Mouse (Mus musculus) gastrocnemius, postnatal 36 days (tissue): ENCODE data around the gene Tln1. TPM values are rescaled to one million over a fixed set of nuclear protein-coding genes. Genes with fewer than 3 reads are reported as not detected.
"Not testable (repeated sequence)": the region's sequence is repeated elsewhere in the genome, so short reads cannot be mapped to it uniquely, and the experiment has no call there.

Experiments used
- DNase-seq, 2 experiments: peaks; one replicate each; pipeline ENCODE4 v3.0.0; 2022
- intact Hi-C: fragments of 180-260 bp; cut with DNase I; formaldehyde crosslinking; loops from one replicate; pipeline ENCODE4 v1.15.1; 2025
- total RNA-seq, 2 experiments: library from RNA; stranded (reverse); gene quantifications; 2 replicates each; pipeline ENCODE4 v1.2.3; 2021

Tln1 gene
- total RNA-seq, 2 experiments from 2014 or later, result 53.6 to 55.2 TPM

GRCm38 (mm10) chr4:43553891-43554290 is 8.6 kb downstream of the Tln1 start:
- intact Hi-C loops, result no loop called here
- no peak for DNase-seq

GRCm38 (mm10) chr4:43552437-43552836 is 10.1 kb downstream of the Tln1 start:
- intact Hi-C loops, result no loop called here
- no peak for DNase-seq

- intact Hi-C loops, DNase-seq: not testable (repeated sequence)
Measured at GRCm38 (mm10) chr4:43551854-43552253, 10.6 kb downstream of the Tln1 start.

GRCm38 (mm10) chr4:43549055-43549454 is 13.4 kb downstream of the Tln1 start:
- intact Hi-C loops, result no loop called here
- DNase-seq, result no peak

- intact Hi-C loops, result no loop called here
- DNase-seq, result no peak
Measured at GRCm38 (mm10) chr4:43547160-43547559, 15.3 kb downstream of the Tln1 start.

- intact Hi-C loops, result no loop called here
- no peak for DNase-seq
Measured at GRCm38 (mm10) chr4:43546375-43547047, 16.0 kb downstream of the Tln1 start.

GRCm38 (mm10) chr4:43542044-43542443 is 20.4 kb downstream of the Tln1 start:
- no peak for DNase-seq

GRCm38 (mm10) chr4:43536031-43536430 is 26.5 kb downstream of the Tln1 start:
- DNase-seq, result no peak
- intact Hi-C loops, result no loop called here

More at GRCm38 (mm10) chr4:43542044-43542443, 20.4 kb downstream of the Tln1 start:
- intact Hi-C loops, result no loop called here

GRCm38 (mm10) chr4:43535628-43536027 is 26.9 kb downstream of the Tln1 start:
- intact Hi-C loops, result no loop called here
- no peak for DNase-seq

- intact Hi-C loops, result no loop called here
- DNase-seq, result no peak
Measured at GRCm38 (mm10) chr4:43533270-43533669, 29.2 kb downstream of the Tln1 start.

GRCm38 (mm10) chr4:43530581-43530980 is 31.9 kb downstream of the Tln1 start:
- intact Hi-C loops, result no loop called here
- peak; percentile 58 to 68 for DNase-seq

GRCm38 (mm10) chr4:43530081-43530501 is 32.4 kb downstream of the Tln1 start:
- intact Hi-C loops, result no loop called here
- no peak for DNase-seq

- DNase-seq, result no peak
- intact Hi-C loops, result no loop called here
Measured at GRCm38 (mm10) chr4:43528487-43528886, 34.0 kb downstream of the Tln1 start.

GRCm38 (mm10) chr4:43527880-43528279 is 34.6 kb downstream of the Tln1 start:
- intact Hi-C loops, result no loop called here
- DNase-seq, result no peak

- DNase-seq, result peak; percentile 78 to 83
- intact Hi-C loops, result no loop called here
Measured at GRCm38 (mm10) chr4:43519956-43520355, 42.5 kb downstream of the Tln1 start.

GRCm38 (mm10) chr4:43519551-43519950 is 42.9 kb downstream of the Tln1 start:
- intact Hi-C loops, result no loop called here
- no peak for DNase-seq

GRCm38 (mm10) chr4:43515764-43516708 is 46.5 kb downstream of the Tln1 start:
- DNase-seq, result no peak
- intact Hi-C loops, result no loop called here

- peak in 1 of 2 experiments; percentile 4 for DNase-seq
- intact Hi-C loops, result no loop called here
Measured at GRCm38 (mm10) chr4:43513791-43514190, 48.7 kb downstream of the Tln1 start.

- intact Hi-C loops, result no loop called here
- DNase-seq, result peak in 1 of 2 experiments; percentile 5
Measured at GRCm38 (mm10) chr4:43513300-43513699, 49.2 kb downstream of the Tln1 start.

- intact Hi-C loops, result no loop called here
Measured at GRCm38 (mm10) chr4:43512653-43513052, 49.8 kb downstream of the Tln1 start.

GRCm38 (mm10) chr4:43511675-43512454 is 50.6 kb downstream of the Tln1 start:
- intact Hi-C loops, result no loop called here
- peak in 1 of 2 experiments; percentile 10 for DNase-seq

More at GRCm38 (mm10) chr4:43512653-43513052, 49.8 kb downstream of the Tln1 start:
- DNase-seq, result peak in 1 of 2 experiments; percentile 11
